ENCODE assay signal across 13 mouse cellular contexts in the genomic region with DNA sequence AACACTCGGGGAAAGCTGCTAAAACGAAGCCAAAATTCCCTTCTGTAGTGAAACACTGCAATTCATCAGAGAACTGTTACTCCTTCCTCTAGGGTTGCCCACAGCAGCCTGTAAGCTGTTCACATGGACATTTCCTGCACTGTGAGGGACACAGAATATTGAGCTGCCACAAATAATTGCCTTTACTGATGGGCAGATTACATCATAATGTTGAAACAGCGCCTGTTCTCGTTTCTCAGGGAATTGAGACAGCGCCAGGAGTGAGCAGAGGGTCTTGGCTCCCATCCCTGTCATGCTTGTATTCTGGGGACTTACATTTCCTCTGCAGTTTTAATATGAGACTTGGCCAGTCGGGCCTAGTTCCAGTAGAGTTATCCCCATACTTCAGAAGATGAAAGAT.
DNase-seq lines count a peak whose midpoint lies in the region; ATAC-seq and TF ChIP-seq lines count a peak whose summit lies in the region.
"Had no signal": no experiment of that assay in that cellular context is flagged by ENCODE, and none has a peak within 500 bp of the region (broad histone marks: within the 10 kb centered on the region; RNA-seq: fewer than 3 reads in every experiment).

No protein-coding gene starts in this region.

- H3K4me3 ChIP-seq in embryonic facial prominence, embryonic 14.5 days (ENCODE audit: low read depth, low read length), result no peak overlapping the region
- no peak overlapping the region for H3K4me3 ChIP-seq in embryonic facial prominence, embryonic 10.5 days
- no peak overlapping the region for H3K4me3 ChIP-seq in left cerebral cortex, adult 2 months
- H3K4me3 ChIP-seq in hindbrain, embryonic 16.5 days (ENCODE audit: low read length), result no peak overlapping the region
- H3K4me3 ChIP-seq: erythroblast, embryonic 14.5 days had no signal

- H3K4me1 ChIP-seq in embryonic facial prominence, embryonic 14.5 days (ENCODE audit: control insufficient read depth, insufficient read depth, low read length), result no peaks in the 10 kb centered on the region
- no peaks in the 10 kb centered on the region for H3K4me1 ChIP-seq in embryonic facial prominence, embryonic 10.5 days
- H3K4me1 ChIP-seq in hindbrain, embryonic 16.5 days (ENCODE audit: control insufficient read depth, insufficient read depth, low read depth, low read length), result peaks cover 5% of the 10 kb centered on the region

- no peak for ATAC-seq in embryonic facial prominence, embryonic 14.5 days (ENCODE audit: low read depth)
- peak; percentile 69 for ATAC-seq in hindbrain, embryonic 16.5 days

- 55% methylated on average over 6 of the region's 6 CpGs for WGBS in embryonic facial prominence, embryonic 14.5 days
- whole genome bisulfite sequencing in embryonic facial prominence, embryonic 10.5 days, result 83% methylated on average over 6 of the region's 6 CpGs
- 55% methylated on average over 6 of the region's 6 CpGs for WGBS in hindbrain, embryonic 16.5 days

- intact Hi-C loops in left cerebral cortex, adult 2 months (cut with DNase I), result loop anchor here (2.0 to 5.0 kb wide), 7 partner anchors 83 to 937 kb away; partner anchors contain the start of gene Dpy19l1

- no peaks in the 10 kb centered on the region for H3K9me3 ChIP-seq in embryonic facial prominence, embryonic 14.5 days (ENCODE audit: control insufficient read depth, low read length)
- no peaks in the 10 kb centered on the region for H3K9me3 ChIP-seq in embryonic facial prominence, embryonic 10.5 days
- H3K9me3 ChIP-seq in hindbrain, embryonic 16.5 days (ENCODE audit: control insufficient read depth, low read length), result no peaks in the 10 kb centered on the region

- no peak for TF ChIP-seq CTCF in left cerebral cortex, adult 2 months (IDR thresholded peaks at IDR 0.05)

- no peak overlapping the region for H3K27ac ChIP-seq in embryonic facial prominence, embryonic 14.5 days (replicated peaks; ENCODE audit: low read depth, low read length)
- no peak overlapping the region for H3K27ac ChIP-seq in embryonic facial prominence, embryonic 10.5 days (replicated peaks)
- peak overlapping the region; percentile 80 for H3K27ac ChIP-seq in left cerebral cortex, adult 2 months
- H3K27ac ChIP-seq in hindbrain, embryonic 16.5 days (ENCODE audit: low read depth, low read length), result no peak overlapping the region
- H3K27ac ChIP-seq: liver, embryonic 14.5 days had no signal

- DNase-seq in embryonic facial prominence, embryonic 14.5 days (ENCODE audit: low spot score), result peak; percentile 60
- no peak for DNase-seq in embryonic facial prominence, embryonic 10.5 days (ENCODE audit: low spot score)
- no peak for DNase-seq in left cerebral cortex, adult 2 months (ENCODE audit: extremely low spot score in 1 of 2, low spot score in 2 of 2)
- no peak for DNase-seq in left cerebral cortex, adult 9 months (ENCODE audit: low spot score in 2 of 2)
- DNase-seq in adipocyte (ENCODE audit: low spot score), result peak; percentile 22
- DNase-seq in thymus, postnatal 0 days (ENCODE audit: low spot score), result no peak
- DNase-seq in ovary, adult 18-20 months (ENCODE audit: low spot score), result no peak
- DNase-seq: kidney, postnatal 36 days; right cerebral cortex, postnatal 25 days; thymus, postnatal 14 days had no signal

- H3K36me3 ChIP-seq in embryonic facial prominence, embryonic 14.5 days (ENCODE audit: control insufficient read depth, insufficient read depth, low read length), result no peaks in the 10 kb centered on the region
- no peaks in the 10 kb centered on the region for H3K36me3 ChIP-seq in embryonic facial prominence, embryonic 10.5 days (replicated peaks)
- H3K36me3 ChIP-seq in hindbrain, embryonic 16.5 days (ENCODE audit: control insufficient read depth, insufficient read depth, low read length), result no peaks in the 10 kb centered on the region

- no peaks in the 10 kb centered on the region for H3K27me3 ChIP-seq in embryonic facial prominence, embryonic 14.5 days (replicated peaks; ENCODE audit: control insufficient read depth, insufficient read depth, low read length)
- no peaks in the 10 kb centered on the region for H3K27me3 ChIP-seq in embryonic facial prominence, embryonic 10.5 days (replicated peaks; ENCODE audit: low read depth, poor library complexity, severe bottlenecking)
- H3K27me3 ChIP-seq in hindbrain, embryonic 16.5 days (replicated peaks; ENCODE audit: control insufficient read depth, insufficient read depth, low read length), result no peaks in the 10 kb centered on the region

- no peak overlapping the region for H3K4me2 ChIP-seq in embryonic facial prominence, embryonic 14.5 days (ENCODE audit: low read depth, low read length)
- no peak overlapping the region for H3K4me2 ChIP-seq in hindbrain, embryonic 16.5 days (ENCODE audit: low read length)

- no peak overlapping the region for H3K9ac ChIP-seq in embryonic facial prominence, embryonic 14.5 days (ENCODE audit: low read depth, low read length)
- no peak overlapping the region for H3K9ac ChIP-seq in hindbrain, embryonic 16.5 days (ENCODE audit: low read depth, low read length)
- H3K9ac ChIP-seq: liver, embryonic 14.5 days had no signal

Comparison
In these comparisons a context has a peak if more than half of its experiments do, and no peak if none do; other contexts are left out.
1. DNase-seq: peak in embryonic facial prominence, embryonic 14.5 days (single experiment) and adipocyte (single experiment); none in embryonic facial prominence, embryonic 10.5 days (single experiment), left cerebral cortex, adult 2 months (0 of 2), left cerebral cortex, adult 9 months (0 of 2), thymus, postnatal 0 days (single experiment) and ovary, adult 18-20 months (single experiment).